Mouse (Mus musculus) embryonic facial prominence, embryonic 12.5 days (tissue): Measurements from ENCODE around the gene Bmpr2. TPM values are rescaled to one million over a fixed set of nuclear protein-coding genes. Genes with fewer than 3 reads are reported as not detected.

Experiments used
- ATAC-seq: fragments of 200-750 bp; cut with Nextera tagmentation; 2 replicates; pipeline ENCODE4 v1.8.0; 2017; ENCODE audit not compliant: insufficient number of reproducible peaks, insufficient read depth, low FRiP score, low TSS enrichment
- H3K27ac ChIP-seq: fragments of 300-500 bp; sonication (generic); 2 replicates; pipeline ENCODE4 v1.5.1; 2016; ENCODE audit warnings: mild to moderate bottlenecking
- H3K27me3 ChIP-seq: fragments of 300-500 bp; sonication (generic); 2 replicates; pipeline ENCODE4 v1.6.1; 2016; ENCODE audit warnings: mild to moderate bottlenecking, moderate library complexity
- H3K36me3 ChIP-seq: fragments of 300-500 bp; sonication (generic); 2 replicates; pipeline ENCODE4 v1.6.1; 2016; ENCODE audit warnings: mild to moderate bottlenecking
- H3K4me1 ChIP-seq: fragments of 300-500 bp; sonication (generic); 2 replicates; pipeline ENCODE4 v1.6.1; 2016
- H3K4me2 ChIP-seq: fragments of 300-500 bp; sonication (generic); replicated peaks from 2 replicates; pipeline ENCODE4 v1.6.1; 2016; ENCODE audit warnings: mild to moderate bottlenecking, moderate library complexity
- H3K4me3 ChIP-seq: fragments of 300-500 bp; sonication (generic); 2 replicates; pipeline ENCODE4 v1.5.1; 2016; ENCODE audit warnings: mild to moderate bottlenecking
- H3K9ac ChIP-seq: fragments of 300-500 bp; sonication (generic); 2 replicates; pipeline ENCODE4 v1.6.1; 2016; ENCODE audit warnings: mild to moderate bottlenecking, moderate library complexity
- H3K9me3 ChIP-seq: fragments of 300-500 bp; sonication (generic); 2 replicates; pipeline ENCODE4 v1.6.1; 2016; ENCODE audit warnings: mild to moderate bottlenecking, moderate library complexity
- WGBS: fragments of 180-500 bp; shearing (Covaris S2); methylation state at CpG from one replicate; pipeline ENCODE4 v1.1.7; 2016; 5-methylcytosine and 5-hydroxymethylcytosine counted together
- polyA plus RNA-seq: library from polyadenylated mRNA; unstranded; fragments of >200 nt; fragmentation: Nextera tagmentation; extraction: Ambion mirVana; gene quantifications from 2 replicates; pipeline ENCODE4 v1.2.1, GENCODE M21; 2016

The Bmpr2 gene
- polyA plus RNA-seq, 1 experiment from 2014 or later, result 10.5 TPM

- H3K9ac ChIP-seq, result no peak overlapping the region
- H3K27ac ChIP-seq, result no peak overlapping the region
- H3K4me1 ChIP-seq, result no peaks in the 10 kb centered on the region
- H3K4me2 ChIP-seq, result no peak overlapping the region
- ATAC-seq, result no peak
- 91% methylated on average over 7 of the region's 7 CpGs for WGBS
- no peaks in the 10 kb centered on the region for H3K27me3 ChIP-seq
- H3K9me3 ChIP-seq, result no peaks in the 10 kb centered on the region
- H3K36me3 ChIP-seq, result peaks cover 17% of the 10 kb centered on the region
- H3K4me3 ChIP-seq, result no peak overlapping the region
Observed at GRCm38 (mm10) chr1:59878098-59878497, 114.9 kb downstream of the Bmpr2 start.

DNA sequence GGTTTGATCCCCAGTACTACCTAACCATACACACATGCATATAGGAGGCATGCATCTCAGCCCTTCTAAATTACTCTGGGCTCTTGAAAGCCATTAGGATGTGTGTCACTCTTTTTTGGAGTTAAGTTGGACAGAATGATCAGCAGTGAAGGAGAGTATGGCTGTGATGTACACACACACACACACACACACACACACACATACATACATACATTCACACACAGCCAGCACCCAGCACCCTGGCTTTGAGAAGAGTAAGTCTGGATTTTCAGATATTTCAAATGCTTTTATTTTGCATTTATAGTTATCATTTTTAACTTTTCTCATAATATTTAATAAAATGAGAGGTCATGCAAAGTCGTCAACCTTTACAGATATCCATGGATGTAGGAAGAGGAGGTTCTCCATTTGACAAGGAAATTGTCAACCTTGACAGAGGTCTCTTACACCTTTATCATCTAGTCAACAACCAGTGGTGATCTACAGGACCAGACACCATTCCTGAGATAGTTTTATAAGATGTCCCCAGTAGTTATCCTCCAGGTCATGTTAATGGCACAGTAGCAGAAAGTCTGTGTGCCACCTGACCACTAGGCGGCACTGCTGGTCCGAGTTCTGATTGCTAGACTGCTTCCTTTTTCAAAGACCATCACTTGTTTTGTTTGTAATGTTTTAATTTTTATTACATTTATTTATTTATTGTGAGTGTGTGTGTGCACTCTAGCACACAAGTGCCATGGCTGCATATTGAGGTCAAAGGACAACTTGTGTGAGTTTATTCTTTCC is 120.3 kb downstream of the Bmpr2 start:
- H3K27ac ChIP-seq, result no peak overlapping the region
- no peaks in the 10 kb centered on the region for H3K9me3 ChIP-seq
- H3K27me3 ChIP-seq, result no peaks in the 10 kb centered on the region
- H3K9ac ChIP-seq, result no peak overlapping the region
- 0 out of 2 replicates have a peak, but pooled peaks cover 2% of the 10 kb centered on the region for H3K4me1 ChIP-seq
- peaks cover 6% of the 10 kb centered on the region; the same call in 1 of the 2 replicates for H3K36me3 ChIP-seq
- H3K4me2 ChIP-seq, result no peak overlapping the region
- no peak for ATAC-seq
- no peak overlapping the region for H3K4me3 ChIP-seq
- 35% methylated on average over 3 of the region's 3 CpGs for WGBS

DNA sequence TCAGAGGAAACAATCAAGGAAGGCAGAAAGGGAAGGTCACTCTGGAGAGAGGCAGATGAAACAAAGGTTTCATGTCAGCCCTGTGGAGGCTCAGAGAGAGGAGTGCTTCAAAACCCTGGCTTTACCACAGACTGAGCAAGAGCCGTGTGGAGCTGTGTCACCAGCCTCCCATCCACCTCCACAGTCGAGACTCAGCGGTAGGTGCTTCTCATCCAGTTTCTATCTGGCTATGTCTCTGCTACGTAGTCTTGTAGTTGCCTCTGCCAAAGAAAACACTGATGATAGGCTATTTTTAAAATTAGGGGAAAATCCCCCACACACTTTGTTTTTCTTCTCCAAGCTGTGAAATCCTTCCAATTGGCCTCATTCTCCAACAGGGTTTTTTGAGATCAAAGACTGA is 123.7 kb downstream of the Bmpr2 start:
- H3K4me2 ChIP-seq, result no peak overlapping the region
- no peak for ATAC-seq
- 52% methylated on average over 4 of the region's 4 CpGs for WGBS

GRCm38 (mm10) chr1:59888018-59888417 is 124.8 kb downstream of the Bmpr2 start:
- 0 out of 2 replicates have a peak, but pooled peaks cover 2% of the 10 kb centered on the region for H3K4me1 ChIP-seq
- ATAC-seq, result no peak
- no peaks in the 10 kb centered on the region for H3K27me3 ChIP-seq
- H3K27ac ChIP-seq, result no peak overlapping the region
- H3K36me3 ChIP-seq, result no peaks in the 10 kb centered on the region
- H3K9me3 ChIP-seq, result no peaks in the 10 kb centered on the region
- no peak overlapping the region for H3K4me2 ChIP-seq
- no peak overlapping the region for H3K4me3 ChIP-seq
- no peak overlapping the region for H3K9ac ChIP-seq

More for the DNA sequence above, 123.7 kb downstream of the Bmpr2 start:
- Histone ChIP-seq H3K9me3 (no peaks in the 10 kb centered on the region), H3K36me3 (no peaks in the 10 kb centered on the region), H3K27ac (no peak overlapping the region), H3K4me1 (0 out of 2 replicates have a peak, but pooled peaks cover 2% of the 10 kb centered on the region), H3K4me3 (no peak overlapping the region), H3K9ac (no peak overlapping the region), H3K27me3 (no peaks in the 10 kb centered on the region)

- 76% methylated on average over 4 of the region's 4 CpGs for WGBS
- Histone ChIP-seq H3K36me3 (no peaks in the 10 kb centered on the region), H3K27ac (no peak overlapping the region), H3K9ac (no peak overlapping the region), H3K4me2 (no peak overlapping the region), H3K4me1 (0 out of 2 replicates have a peak, but pooled peaks cover 2% of the 10 kb centered on the region), H3K27me3 (no peaks in the 10 kb centered on the region), H3K9me3 (no peaks in the 10 kb centered on the region), H3K4me3 (no peak overlapping the region)
- ATAC-seq, result no peak
Observed at GRCm38 (mm10) chr1:59891185-59891584, 128.0 kb downstream of the Bmpr2 start.

DNA sequence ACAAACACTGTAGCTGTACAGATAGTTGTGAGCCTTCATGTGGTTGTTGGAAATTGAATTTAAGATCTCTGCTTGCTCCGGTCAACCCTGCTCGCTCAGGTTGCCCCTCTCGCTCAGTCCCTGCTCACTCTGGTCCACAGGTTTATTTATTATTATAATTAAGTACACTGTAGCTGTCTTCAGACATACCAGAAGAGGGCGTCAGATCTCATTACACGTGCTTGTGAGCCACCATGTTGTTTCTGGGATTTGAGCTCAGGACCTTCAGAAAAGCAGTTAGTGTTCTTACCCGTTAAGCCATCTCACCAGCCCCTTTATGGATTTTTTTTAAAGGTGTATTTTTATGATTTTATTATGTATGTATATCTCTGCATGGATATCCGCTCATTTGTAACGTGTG is 129.6 kb downstream of the Bmpr2 start:
- no peak for ATAC-seq
- 88% methylated on average over 8 of the region's 8 CpGs for WGBS
- 0 out of 2 replicates have a peak, but pooled peaks cover 2% of the 10 kb centered on the region for H3K4me1 ChIP-seq
- no peak overlapping the region for H3K9ac ChIP-seq
- no peaks in the 10 kb centered on the region for H3K27me3 ChIP-seq
- H3K9me3 ChIP-seq, result no peaks in the 10 kb centered on the region
- no peak overlapping the region for H3K4me2 ChIP-seq
- H3K27ac ChIP-seq, result no peak overlapping the region
- no peak overlapping the region for H3K4me3 ChIP-seq
- H3K36me3 ChIP-seq, result no peaks in the 10 kb centered on the region

DNA sequence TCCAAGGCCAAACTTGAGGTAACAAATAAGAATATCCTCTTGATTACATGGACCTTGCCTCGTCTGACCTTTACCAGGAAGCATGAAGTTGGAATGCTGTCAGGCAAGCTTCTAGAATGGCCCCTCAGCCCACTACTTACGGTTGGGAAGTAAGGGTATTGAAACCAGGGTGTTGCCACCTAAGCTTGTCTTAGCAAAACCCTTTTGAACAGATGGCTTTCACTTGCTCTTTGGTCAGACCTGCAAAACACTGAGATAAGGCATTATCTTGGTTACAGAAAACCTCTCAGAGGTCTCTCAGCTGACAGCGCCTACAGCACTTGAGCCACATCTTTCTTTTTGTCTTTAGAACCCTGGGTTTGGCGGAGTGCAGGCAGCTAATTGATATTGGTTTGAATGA is 130.8 kb downstream of the Bmpr2 start:
- WGBS, result 74% methylated on average over 4 of the region's 4 CpGs
- ATAC-seq, result no peak

GRCm38 (mm10) chr1:59895456-59895855 is 132.3 kb downstream of the Bmpr2 start:
- WGBS, result 53% methylated on average over 4 of the region's 4 CpGs
- Histone ChIP-seq H3K9me3 (no peaks in the 10 kb centered on the region), H3K36me3 (no peaks in the 10 kb centered on the region), H3K9ac (no peak overlapping the region), H3K4me3 (no peak overlapping the region), H3K27ac (no peak overlapping the region), H3K4me1 (no peaks in the 10 kb centered on the region), H3K4me2 (no peak overlapping the region), H3K27me3 (no peaks in the 10 kb centered on the region)
- no peak for ATAC-seq

More for the DNA sequence above, 130.8 kb downstream of the Bmpr2 start:
- H3K4me1 ChIP-seq, result no peaks in the 10 kb centered on the region
- H3K9me3 ChIP-seq, result no peaks in the 10 kb centered on the region
- no peaks in the 10 kb centered on the region for H3K27me3 ChIP-seq
- H3K27ac ChIP-seq, result no peak overlapping the region
- H3K4me3 ChIP-seq, result no peak overlapping the region
- H3K9ac ChIP-seq, result no peak overlapping the region
- H3K4me2 ChIP-seq, result no peak overlapping the region
- H3K36me3 ChIP-seq, result no peaks in the 10 kb centered on the region

- Histone ChIP-seq H3K27me3 (no peaks in the 10 kb centered on the region), H3K4me3 (no peak overlapping the region), H3K4me1 (no peaks in the 10 kb centered on the region), H3K9me3 (no peaks in the 10 kb centered on the region), H3K4me2 (no peak overlapping the region), H3K9ac (no peak overlapping the region), H3K27ac (no peak overlapping the region), H3K36me3 (no peaks in the 10 kb centered on the region)
- no peak for ATAC-seq
- WGBS, result 66% methylated on average over 5 of the region's 5 CpGs
Observed at GRCm38 (mm10) chr1:59897147-59897798, 134.1 kb downstream of the Bmpr2 start.

GRCm38 (mm10) chr1:59899679-59900078 is 136.5 kb downstream of the Bmpr2 start:
- no peaks in the 10 kb centered on the region for H3K9me3 ChIP-seq
- no peak overlapping the region for H3K4me2 ChIP-seq
- H3K27ac ChIP-seq, result no peak overlapping the region
- no peak for ATAC-seq
- H3K9ac ChIP-seq, result no peak overlapping the region
- WGBS, result 74% methylated on average over 2 of the region's 2 CpGs
- no peaks in the 10 kb centered on the region for H3K4me1 ChIP-seq
- H3K27me3 ChIP-seq, result no peaks in the 10 kb centered on the region
- no peak overlapping the region for H3K4me3 ChIP-seq
- H3K36me3 ChIP-seq, result no peaks in the 10 kb centered on the region

GRCm38 (mm10) chr1:59901082-59901876 is 138.1 kb downstream of the Bmpr2 start:
- no peak for ATAC-seq
- no peak overlapping the region for H3K27ac ChIP-seq
- H3K4me3 ChIP-seq, result no peak overlapping the region
- no peaks in the 10 kb centered on the region for H3K36me3 ChIP-seq
- 92% methylated on average over 5 of the region's 5 CpGs for whole genome bisulfite sequencing
- H3K9me3 ChIP-seq, result no peaks in the 10 kb centered on the region
- no peak overlapping the region for H3K9ac ChIP-seq
- H3K4me1 ChIP-seq, result no peaks in the 10 kb centered on the region
- no peak overlapping the region for H3K4me2 ChIP-seq
- H3K27me3 ChIP-seq, result no peaks in the 10 kb centered on the region
